ENCODE assay signal across 8 mouse cellular contexts in genomic region chr8:70791975-70792691, GRCm38 (mm10). TPM values are rescaled to one million over a fixed set of nuclear protein-coding genes. Genes with fewer than 3 reads are reported as not detected.
A peak's percentile ranks its signal among the peaks of the same experiment; 100 is the strongest.
DNase-seq lines count a peak whose midpoint lies in the region; ATAC-seq lines count a peak whose summit lies in the region.

No protein-coding gene starts in this region.

- WGBS in hindbrain, embryonic 14.5 days, result 6% methylated on average over 58 of the region's 58 CpGs

- DNase-seq in NIH3T3 (ENCODE audit: low read depth), result peak; percentile 99
- DNase-seq in cerebellum, postnatal 10 days, result peak; percentile 98 to 99
- DNase-seq in frontal cortex, postnatal 14 days (ENCODE audit: low spot score in 2 of 2), result peak; percentile 95 to 97
- peak; percentile 96 for DNase-seq in hindbrain, embryonic 14.5 days (ENCODE audit: low spot score)
- DNase-seq in layer of hippocampus, postnatal 36 days, result peak; percentile 97 to 98
- DNase-seq in lung, postnatal 36 days, result peak; percentile 98
- peak; percentile 98 for DNase-seq in retina, postnatal 1 day
- DNase-seq in urinary bladder, adult 18-20 months (ENCODE audit: low spot score in 2 of 2), result peak; percentile 96 to 99

- peak overlapping the region; percentile 80 for H3K9ac ChIP-seq in hindbrain, embryonic 14.5 days

- H3K27ac ChIP-seq in hindbrain, embryonic 14.5 days, result peak overlapping the region; percentile 87

- H3K27me3 ChIP-seq in hindbrain, embryonic 14.5 days (ENCODE audit: control insufficient read depth, insufficient read depth, low read length), result peaks cover 5% of the 10 kb centered on the region; the same call in 1 of the 2 replicates

- peaks cover 12% of the 10 kb centered on the region for H3K36me3 ChIP-seq in hindbrain, embryonic 14.5 days (replicated peaks; ENCODE audit: control insufficient read depth, insufficient read depth)

- peak overlapping the region; percentile 77 for H3K4me2 ChIP-seq in hindbrain, embryonic 14.5 days (replicated peaks)

- H3K4me1 ChIP-seq in hindbrain, embryonic 14.5 days (replicated peaks; ENCODE audit: control insufficient read depth, insufficient read depth, low read length), result peaks cover 26% of the 10 kb centered on the region

- peak overlapping the region; percentile 60 for H3K4me3 ChIP-seq in hindbrain, embryonic 14.5 days (replicated peaks; ENCODE audit: low read length)

- H3K9me3 ChIP-seq in hindbrain, embryonic 14.5 days (ENCODE audit: control insufficient read depth, low read length), result no peaks in the 10 kb centered on the region

- peak; percentile 86 for ATAC-seq in hindbrain, embryonic 14.5 days (ENCODE audit: low FRiP score)

RNA-seq across cellular contexts. Expression of gene Mast3, which starts 12.7 kb away (rescaled TPM):
- polyA plus RNA-seq in hindbrain, embryonic 14.5 days (2014; fragmentation: Nextera tagmentation; extraction: Ambion mirVana), result 23.3 and 26.6 TPM in 2 replicates
- total RNA-seq in layer of hippocampus, postnatal 36 days (2021), result 100 to 1,000 TPM; 452 to 459 TPM

RNA-seq across cellular contexts. Expression of gene Pik3r2, which starts 15.6 kb away (rescaled TPM):
- polyA plus RNA-seq in hindbrain, embryonic 14.5 days (2014; fragmentation: Nextera tagmentation; extraction: Ambion mirVana), result 83.0 and 84.6 TPM in 2 replicates
- 100 to 1,000 TPM; 153 to 158 TPM for total RNA-seq in layer of hippocampus, postnatal 36 days (2021)

RNA-seq across cellular contexts. Expression of gene Il12rb1, which starts 16.1 kb away (rescaled TPM):
- polyA plus RNA-seq in hindbrain, embryonic 14.5 days (2014; fragmentation: Nextera tagmentation; extraction: Ambion mirVana), result 0.09 TPM in 1 of 2 replicates, not detected in the other
- total RNA-seq in layer of hippocampus, postnatal 36 days (2021), result under 1 TPM; 0.56 to 0.87 TPM

RNA-seq across cellular contexts. Expression of gene Mpv17l2, which starts 31.4 kb away (rescaled TPM):
- polyA plus RNA-seq in hindbrain, embryonic 14.5 days (2014; fragmentation: Nextera tagmentation; extraction: Ambion mirVana), result 34.4 and 43.5 TPM in 2 replicates
- total RNA-seq in layer of hippocampus, postnatal 36 days (2021), result 10 to 100 TPM; 34.3 to 35.8 TPM

RNA-seq across cellular contexts. Expression of gene Rab3a, which starts 37.7 kb away (rescaled TPM):
- polyA plus RNA-seq in hindbrain, embryonic 14.5 days (2014; fragmentation: Nextera tagmentation; extraction: Ambion mirVana), result 519 and 565 TPM in 2 replicates
- 100 to 1,000 TPM; 729 to 765 TPM for total RNA-seq in layer of hippocampus, postnatal 36 days (2021)

Comparison
In these comparisons a context has a peak if more than half of its experiments do, and no peak if none do; other contexts are left out.
1. Peak in every context shown above with its lines: DNase-seq, ATAC-seq, H3K4me3 ChIP-seq and H3K27ac ChIP-seq.